Mouse (Mus musculus) G1E (cell line): ENCODE data around the gene 2210011C24Rik.

Experiments used
- CTCF ChIP-seq: IDR thresholded peaks from 2 replicates; pipeline ENCODE4 v1.5.1; 2012; ENCODE audit warnings: low read depth, low read length, inconsistent platforms, mixed read lengths
- GATA1 ChIP-seq: IDR thresholded peaks from 2 replicates; pipeline ENCODE4 v1.6.1; 2012; ENCODE audit warnings: borderline replicate concordance, low read length, inconsistent platforms, mixed read lengths
- POLR2AphosphoS5 ChIP-seq: IDR thresholded peaks from 2 replicates; pipeline ENCODE4 v1.6.1; 2012; ENCODE audit warnings: low read depth, low read length, inconsistent platforms; ENCODE audit not compliant: insufficient replicate concordance

GRCm38 (mm10) chr8:83976101-83976630 lies 35.8 kb downstream of the 2210011C24Rik start:
- no peak; the same call in 1 of the 2 replicates for TF ChIP-seq CTCF
- TF ChIP-seq GATA1, result no peak
- no peak for TF ChIP-seq POLR2AphosphoS5
